Mouse (Mus musculus): ENCODE results near the gene Nde1. TPM values are rescaled to one million over a fixed set of nuclear protein-coding genes. Genes with fewer than 3 reads are reported as not detected.

Nde1 gene
- polyA plus RNA-seq (2012; rRNA removed): 35.4 and 42.8 TPM in 2 replicates

GRCm38 (mm10) chr16:14162988-14163416 is at the start of gene Nde1, which contains the start of gene Marf1:
TSS of gene Nde1 (plus strand) at chr16:14163275.
TSS of gene Marf1 (minus strand) at chr16:14163351.
- Histone ChIP-seq H3K36me3 (ENCODE audit: control insufficient read depth, insufficient read depth, low read length) (no peaks in the 10 kb centered on the region), H3K27ac (ENCODE audit: insufficient read depth, low read length) (peak within 1 kb of the TSS; percentile 89), H3K4me3 (ENCODE audit: extremely low read depth, insufficient read depth, insufficient read length) (peak within 1 kb of the TSS; percentile 96), H3K4me1 (ENCODE audit: control insufficient read depth, insufficient read depth, insufficient read length) (no peaks in the 10 kb centered on the region; the same call in 1 of the 2 replicates), H3K27me3 (ENCODE audit: control insufficient read depth, insufficient read depth, low read length) (no peaks in the 10 kb centered on the region)
- peak; percentile 72 to 90 for DNase-seq (ENCODE audit: low read depth in 1 of 2, low spot score in 2 of 2)
- under 1% methylated on average over 42 of the region's 43 CpGs for WGBS
- 0 out of 2 replicates have a peak, but pooled peaks have one; percentile 6 for TF ChIP-seq CTCF (IDR thresholded peaks at IDR 0.05; ENCODE audit: extremely low read depth, insufficient read depth, insufficient read length, insufficient replicate concordance)
- peak; percentile 91 for TF ChIP-seq POLR2A (IDR thresholded peaks at IDR 0.05; ENCODE audit: low read depth, low read length)

- Histone ChIP-seq H3K36me3 (ENCODE audit: control insufficient read depth, insufficient read depth, low read length) (peaks cover 35% of the 10 kb centered on the region), H3K27ac (ENCODE audit: insufficient read depth, low read length) (no peak overlapping the region), H3K27me3 (ENCODE audit: control insufficient read depth, insufficient read depth, low read length) (no peaks in the 10 kb centered on the region), H3K4me3 (ENCODE audit: extremely low read depth, insufficient read depth, insufficient read length) (no peak overlapping the region), H3K4me1 (ENCODE audit: control insufficient read depth, insufficient read depth, insufficient read length) (no peaks in the 10 kb centered on the region)
- 85% methylated on average over 2 of the region's 2 CpGs for WGBS
- no peak for TF ChIP-seq POLR2A (IDR thresholded peaks at IDR 0.05; ENCODE audit: low read depth, low read length)
- no peak for TF ChIP-seq CTCF (IDR thresholded peaks at IDR 0.05; ENCODE audit: extremely low read depth, insufficient read depth, insufficient read length, insufficient replicate concordance)
- DNase-seq (ENCODE audit: low read depth in 1 of 2, low spot score in 2 of 2): no peak
Measured at GRCm38 (mm10) chr16:14117299-14117698, 45.8 kb upstream of the Nde1 start.

- peaks cover 30% of the 10 kb centered on the region for H3K36me3 ChIP-seq (ENCODE audit: control insufficient read depth, insufficient read depth, low read length)
- no peak overlapping the region for H3K4me3 ChIP-seq (ENCODE audit: extremely low read depth, insufficient read depth, insufficient read length)
- no peak overlapping the region for H3K27ac ChIP-seq (ENCODE audit: insufficient read depth, low read length)
- H3K27me3 ChIP-seq (ENCODE audit: control insufficient read depth, insufficient read depth, low read length): no peaks in the 10 kb centered on the region
- no peaks in the 10 kb centered on the region for H3K4me1 ChIP-seq (ENCODE audit: control insufficient read depth, insufficient read depth, insufficient read length)
- TF ChIP-seq CTCF (IDR thresholded peaks at IDR 0.05; ENCODE audit: extremely low read depth, insufficient read depth, insufficient read length, insufficient replicate concordance) (no peak), POLR2A (IDR thresholded peaks at IDR 0.05; ENCODE audit: low read depth, low read length) (no peak)
- DNase-seq (ENCODE audit: low read depth in 1 of 2, low spot score in 2 of 2): no peak
- 97% methylated on average over 5 of the region's 5 CpGs for WGBS
Measured at GRCm38 (mm10) chr16:14120941-14121340, 42.1 kb upstream of the Nde1 start.

GRCm38 (mm10) chr16:14121563-14121962 is 41.5 kb upstream of the Nde1 start:
- H3K4me3 ChIP-seq (ENCODE audit: extremely low read depth, insufficient read depth, insufficient read length): no peak overlapping the region
- 95% methylated on average over 7 of the region's 7 CpGs for WGBS
- TF ChIP-seq POLR2A (IDR thresholded peaks at IDR 0.05; ENCODE audit: low read depth, low read length) (no peak), CTCF (IDR thresholded peaks at IDR 0.05; ENCODE audit: extremely low read depth, insufficient read depth, insufficient read length, insufficient replicate concordance) (no peak)
- no peaks in the 10 kb centered on the region for H3K27me3 ChIP-seq (ENCODE audit: control insufficient read depth, insufficient read depth, low read length)
- H3K36me3 ChIP-seq (ENCODE audit: control insufficient read depth, insufficient read depth, low read length): peaks cover 29% of the 10 kb centered on the region
- no peak overlapping the region for H3K27ac ChIP-seq (ENCODE audit: insufficient read depth, low read length)
- no peaks in the 10 kb centered on the region for H3K4me1 ChIP-seq (ENCODE audit: control insufficient read depth, insufficient read depth, insufficient read length)
- DNase-seq (ENCODE audit: low read depth in 1 of 2, low spot score in 2 of 2): no peak

- Histone ChIP-seq H3K27ac (ENCODE audit: insufficient read depth, low read length) (no peak overlapping the region), H3K27me3 (ENCODE audit: control insufficient read depth, insufficient read depth, low read length) (no peaks in the 10 kb centered on the region), H3K4me3 (ENCODE audit: extremely low read depth, insufficient read depth, insufficient read length) (no peak overlapping the region), H3K4me1 (ENCODE audit: control insufficient read depth, insufficient read depth, insufficient read length) (no peaks in the 10 kb centered on the region), H3K36me3 (ENCODE audit: control insufficient read depth, insufficient read depth, low read length) (peaks cover 29% of the 10 kb centered on the region)
- TF ChIP-seq CTCF (IDR thresholded peaks at IDR 0.05; ENCODE audit: extremely low read depth, insufficient read depth, insufficient read length, insufficient replicate concordance) (no peak), POLR2A (IDR thresholded peaks at IDR 0.05; ENCODE audit: low read depth, low read length) (no peak)
- DNase-seq (ENCODE audit: low read depth in 1 of 2, low spot score in 2 of 2): no peak
Measured at GRCm38 (mm10) chr16:14122586-14122985, 40.5 kb upstream of the Nde1 start.

GRCm38 (mm10) chr16:14123901-14124300 is 39.2 kb upstream of the Nde1 start:
- DNase-seq (ENCODE audit: low read depth in 1 of 2, low spot score in 2 of 2): no peak

GRCm38 (mm10) chr16:14124709-14125108 is 38.4 kb upstream of the Nde1 start:
- Histone ChIP-seq H3K27ac (ENCODE audit: insufficient read depth, low read length) (no peak overlapping the region), H3K4me3 (ENCODE audit: extremely low read depth, insufficient read depth, insufficient read length) (no peak overlapping the region), H3K27me3 (ENCODE audit: control insufficient read depth, insufficient read depth, low read length) (no peaks in the 10 kb centered on the region), H3K36me3 (ENCODE audit: control insufficient read depth, insufficient read depth, low read length) (peaks cover 36% of the 10 kb centered on the region), H3K4me1 (ENCODE audit: control insufficient read depth, insufficient read depth, insufficient read length) (no peaks in the 10 kb centered on the region)
- no peak for TF ChIP-seq POLR2A (IDR thresholded peaks at IDR 0.05; ENCODE audit: low read depth, low read length)
- no peak for TF ChIP-seq CTCF (IDR thresholded peaks at IDR 0.05; ENCODE audit: extremely low read depth, insufficient read depth, insufficient read length, insufficient replicate concordance)
- WGBS: 92% methylated on average over 7 of the region's 7 CpGs
- DNase-seq (ENCODE audit: low read depth in 1 of 2, low spot score in 2 of 2): no peak

More at GRCm38 (mm10) chr16:14123901-14124300, 39.2 kb upstream of the Nde1 start:
- Histone ChIP-seq H3K36me3 (ENCODE audit: control insufficient read depth, insufficient read depth, low read length) (peaks cover 33% of the 10 kb centered on the region), H3K27ac (ENCODE audit: insufficient read depth, low read length) (no peak overlapping the region), H3K27me3 (ENCODE audit: control insufficient read depth, insufficient read depth, low read length) (no peaks in the 10 kb centered on the region), H3K4me3 (ENCODE audit: extremely low read depth, insufficient read depth, insufficient read length) (no peak overlapping the region), H3K4me1 (ENCODE audit: control insufficient read depth, insufficient read depth, insufficient read length) (no peaks in the 10 kb centered on the region)
- TF ChIP-seq POLR2A (IDR thresholded peaks at IDR 0.05; ENCODE audit: low read depth, low read length) (no peak), CTCF (IDR thresholded peaks at IDR 0.05; ENCODE audit: extremely low read depth, insufficient read depth, insufficient read length, insufficient replicate concordance) (no peak)
- 94% methylated on average over 2 of the region's 2 CpGs for WGBS

Measured in spleen, adult 2 months (tissue).